Mouse (Mus musculus): ENCODE measurements around the gene Ilf3. TPM values are rescaled to one million over a fixed set of nuclear protein-coding genes. Genes with fewer than 3 reads are reported as not detected.

Ilf3 gene
- total and polyA plus RNA-seq, 2 experiments = 9.5 to 13.5 TPM

GRCm38 (mm10) chr9:21407951-21408350 lies 40.3 kb downstream of the Ilf3 start:
- DNase-seq (ENCODE audit: extremely low read depth, low read depth, low spot score) = peak; percentile 80
- no peak for TF ChIP-seq CTCF (IDR thresholded peaks at IDR 0.05; ENCODE audit: low read depth, low read length)
- TF ChIP-seq POLR2A (IDR thresholded peaks at IDR 0.05; ENCODE audit: extremely low read depth, insufficient read depth, low read length) = no peak
- Histone ChIP-seq H3K9ac (ENCODE audit: low read depth, low read length) (no peak overlapping the region), H3K4me3 (ENCODE audit: insufficient read depth, low read depth, low read length) (no peak overlapping the region), H3K27ac (replicated peaks; ENCODE audit: insufficient read depth, low read depth, low read length) (no peak overlapping the region), H3K27me3 (ENCODE audit: control insufficient read depth, insufficient read depth, low read length) (no peaks in the 10 kb centered on the region), H3K36me3 (ENCODE audit: control insufficient read depth, insufficient read depth, low read length) (no peaks in the 10 kb centered on the region), H3K79me2 (ENCODE audit: control insufficient read depth, insufficient read depth, low read length) (no peaks in the 10 kb centered on the region), H3K4me1 (ENCODE audit: control insufficient read depth, insufficient read depth, low read length) (peaks cover 7% of the 10 kb centered on the region)
- WGBS = 4% methylated on average over 4 of the region's 4 CpGs

- Histone ChIP-seq H3K4me3 (ENCODE audit: insufficient read depth, low read depth, low read length) (no peak overlapping the region), H3K36me3 (ENCODE audit: control insufficient read depth, insufficient read depth, low read length) (no peaks in the 10 kb centered on the region), H3K27me3 (ENCODE audit: control insufficient read depth, insufficient read depth, low read length) (no peaks in the 10 kb centered on the region), H3K27ac (replicated peaks; ENCODE audit: insufficient read depth, low read depth, low read length) (no peak overlapping the region), H3K4me1 (ENCODE audit: control insufficient read depth, insufficient read depth, low read length) (peaks cover 7% of the 10 kb centered on the region), H3K79me2 (ENCODE audit: control insufficient read depth, insufficient read depth, low read length) (no peaks in the 10 kb centered on the region), H3K9ac (ENCODE audit: low read depth, low read length) (no peak overlapping the region)
- TF ChIP-seq CTCF (IDR thresholded peaks at IDR 0.05; ENCODE audit: low read depth, low read length) = no peak
- no peak for TF ChIP-seq POLR2A (IDR thresholded peaks at IDR 0.05; ENCODE audit: extremely low read depth, insufficient read depth, low read length)
- WGBS = 70% methylated on average over 7 of the region's 7 CpGs
- DNase-seq (ENCODE audit: extremely low read depth, low read depth, low spot score) = no peak
These were observed 41.0 kb downstream of the Ilf3 start for GRCm38 (mm10) chr9:21408624-21409023.

GRCm38 (mm10) chr9:21409592-21410317 lies 42.1 kb downstream of the Ilf3 start:
- Histone ChIP-seq H3K4me1 (ENCODE audit: control insufficient read depth, insufficient read depth, low read length) (peaks cover 7% of the 10 kb centered on the region), H3K9ac (ENCODE audit: low read depth, low read length) (no peak overlapping the region), H3K79me2 (ENCODE audit: control insufficient read depth, insufficient read depth, low read length) (no peaks in the 10 kb centered on the region), H3K36me3 (ENCODE audit: control insufficient read depth, insufficient read depth, low read length) (no peaks in the 10 kb centered on the region), H3K27me3 (ENCODE audit: control insufficient read depth, insufficient read depth, low read length) (no peaks in the 10 kb centered on the region), H3K4me3 (ENCODE audit: insufficient read depth, low read depth, low read length) (no peak overlapping the region), H3K27ac (replicated peaks; ENCODE audit: insufficient read depth, low read depth, low read length) (no peak overlapping the region)
- TF ChIP-seq CTCF (IDR thresholded peaks at IDR 0.05; ENCODE audit: low read depth, low read length) (peak; percentile 73), POLR2A (IDR thresholded peaks at IDR 0.05; ENCODE audit: extremely low read depth, insufficient read depth, low read length) (no peak)
- WGBS = 32% methylated on average over 9 of the region's 9 CpGs
- DNase-seq (ENCODE audit: extremely low read depth, low read depth, low spot score) = peak; percentile 74

- H3K27ac ChIP-seq (replicated peaks; ENCODE audit: insufficient read depth, low read depth, low read length) = no peak within 1 kb of the TSS
- H3K4me3 ChIP-seq (ENCODE audit: insufficient read depth, low read depth, low read length) = peak within 1 kb of the TSS; percentile 81
- TF ChIP-seq CTCF (IDR thresholded peaks at IDR 0.05; ENCODE audit: low read depth, low read length) (no peak), POLR2A (IDR thresholded peaks at IDR 0.05; ENCODE audit: extremely low read depth, insufficient read depth, low read length) (no peak)
- 2% methylated on average over 53 of the region's 53 CpGs for WGBS
- peak; percentile 72 for DNase-seq (ENCODE audit: extremely low read depth, low read depth, low spot score)
- peak within 1 kb of the TSS; percentile 81 for H3K9ac ChIP-seq (ENCODE audit: low read depth, low read length)
- H3K27me3 ChIP-seq (ENCODE audit: control insufficient read depth, insufficient read depth, low read length) = no peaks in the 10 kb centered on the region
- peaks cover 5% of the 10 kb centered on the region for H3K4me1 ChIP-seq (ENCODE audit: control insufficient read depth, insufficient read depth, low read length)
- no peaks in the 10 kb centered on the region for H3K79me2 ChIP-seq (ENCODE audit: control insufficient read depth, insufficient read depth, low read length)
- H3K36me3 ChIP-seq (ENCODE audit: control insufficient read depth, insufficient read depth, low read length) = no peaks in the 10 kb centered on the region
These were observed 44.2 kb downstream of the Ilf3 start, which contains the start of gene Qtrt1 for GRCm38 (mm10) chr9:21411669-21412550. TSS of gene Qtrt1 (plus strand) at chr9:21411837.

- H3K36me3 ChIP-seq (ENCODE audit: control insufficient read depth, insufficient read depth, low read length) = no peaks in the 10 kb centered on the region
These were observed 50.2 kb downstream of the Ilf3 start for GRCm38 (mm10) chr9:21417866-21418265.

More at GRCm38 (mm10) chr9:21417866-21418265, 50.2 kb downstream of the Ilf3 start:
- H3K9ac ChIP-seq (ENCODE audit: low read depth, low read length) = no peak overlapping the region
- H3K27ac ChIP-seq (replicated peaks; ENCODE audit: insufficient read depth, low read depth, low read length) = no peak overlapping the region
- TF ChIP-seq POLR2A (IDR thresholded peaks at IDR 0.05; ENCODE audit: extremely low read depth, insufficient read depth, low read length) = no peak
- no peak for TF ChIP-seq CTCF (IDR thresholded peaks at IDR 0.05; ENCODE audit: low read depth, low read length)
- H3K4me3 ChIP-seq (ENCODE audit: insufficient read depth, low read depth, low read length) = no peak overlapping the region
- H3K4me1 ChIP-seq (ENCODE audit: control insufficient read depth, insufficient read depth, low read length) = no peaks in the 10 kb centered on the region
- no peaks in the 10 kb centered on the region for H3K27me3 ChIP-seq (ENCODE audit: control insufficient read depth, insufficient read depth, low read length)
- no peak for DNase-seq (ENCODE audit: extremely low read depth, low read depth, low spot score)
- H3K79me2 ChIP-seq (ENCODE audit: control insufficient read depth, insufficient read depth, low read length) = no peaks in the 10 kb centered on the region
- 98% methylated on average over 2 of the region's 2 CpGs for WGBS
